Mouse (Mus musculus): ENCODE measurements around the gene Srrm4.

The Srrm4 gene

DNA sequence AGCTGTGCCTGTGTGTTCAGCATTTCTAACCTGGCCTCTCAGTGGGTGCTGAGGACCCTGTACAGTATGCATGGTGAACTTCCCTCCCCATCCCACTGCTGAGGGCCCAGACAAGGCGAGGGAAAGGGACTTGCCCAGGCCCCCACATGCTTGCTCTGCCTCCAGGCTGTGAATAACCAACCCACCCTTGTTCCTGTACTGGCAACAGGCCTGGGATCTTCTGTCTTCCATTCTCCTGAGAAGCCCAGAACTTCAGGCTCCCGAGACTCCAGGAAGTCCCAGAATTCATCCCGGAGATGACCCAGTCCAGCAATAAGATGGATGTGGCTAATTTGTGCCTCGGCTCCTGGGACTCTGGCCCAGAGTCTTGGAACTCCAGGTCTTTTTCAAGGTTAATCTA, 105.5 kb downstream of the Srrm4 start:
- DNase-seq: no peak

DNA sequence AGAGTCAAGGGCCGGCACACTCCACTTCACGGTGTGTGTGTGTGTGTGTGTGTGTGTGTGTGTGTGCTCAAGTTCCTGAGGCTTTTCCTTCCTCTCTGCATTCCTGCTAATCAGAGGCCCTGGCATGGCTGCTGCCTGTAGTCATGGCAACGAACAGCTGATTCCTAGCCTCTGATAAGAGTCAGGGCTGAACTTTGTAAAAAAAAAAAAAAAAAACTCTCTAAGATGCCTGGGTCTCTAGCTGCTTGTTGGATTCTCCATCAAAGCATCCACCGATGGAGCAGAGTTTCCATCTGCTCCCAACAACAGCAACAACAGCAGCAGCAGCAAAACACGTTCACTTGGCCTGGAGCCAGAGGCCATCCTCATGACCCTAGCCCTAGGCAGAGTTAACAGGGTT, 106.5 kb downstream of the Srrm4 start:
- no peak for DNase-seq

DNA sequence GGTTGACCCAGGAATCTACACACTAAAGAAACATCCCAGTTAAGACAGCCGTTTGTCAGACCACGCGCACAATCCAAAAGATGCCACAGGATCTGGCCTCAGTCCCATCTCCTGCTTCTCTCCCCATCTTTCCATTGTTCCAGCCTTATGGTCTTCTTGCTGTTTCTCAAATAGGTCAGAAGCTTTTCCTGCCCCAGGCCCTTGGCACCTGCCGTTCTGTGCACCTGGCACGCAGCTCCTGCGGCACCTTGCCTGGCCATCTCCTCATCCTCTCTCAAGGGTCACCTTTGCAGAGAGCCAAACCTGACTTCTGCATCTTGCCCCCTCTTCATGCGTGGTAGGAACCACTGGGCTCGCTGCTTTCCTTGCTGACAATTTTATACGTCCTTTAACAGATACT, 107.4 kb downstream of the Srrm4 start:
- DNase-seq: peak; percentile 54

DNA sequence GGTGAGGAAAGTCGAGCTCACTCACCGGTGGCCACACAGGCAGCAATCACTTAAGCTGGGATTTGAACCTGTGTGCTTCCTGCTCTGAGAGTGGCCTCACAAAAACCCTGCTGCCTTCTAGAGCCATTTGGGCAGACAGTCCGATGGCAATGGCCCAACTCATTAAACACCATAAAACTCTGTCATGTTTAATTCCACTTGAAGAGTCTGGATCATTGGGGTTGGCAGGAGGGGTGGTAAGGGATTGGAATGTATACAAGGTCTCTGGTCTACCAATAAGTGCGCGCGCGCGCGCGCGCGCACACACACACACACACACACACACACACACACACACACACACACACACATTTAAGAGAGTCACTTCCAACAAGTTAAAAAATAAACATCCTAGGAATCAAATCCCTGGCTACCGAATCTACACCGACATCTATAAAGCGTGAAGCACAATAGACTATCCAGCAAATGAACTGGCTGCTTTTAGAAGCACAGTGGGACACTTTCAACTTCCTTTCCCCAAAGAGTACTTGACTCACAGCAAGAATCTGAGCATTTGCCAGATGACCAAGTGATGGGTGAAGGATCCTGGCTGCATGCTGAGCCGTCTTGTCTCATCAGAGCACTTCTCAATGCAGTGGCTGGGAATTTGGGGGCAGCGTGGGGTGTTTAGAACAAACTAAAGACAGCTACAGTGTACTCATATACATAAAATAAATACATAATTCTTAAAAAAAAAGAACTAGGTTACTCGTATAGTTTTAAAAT, 112.8 kb downstream of the Srrm4 start:
- DNase-seq: no peak

DNA sequence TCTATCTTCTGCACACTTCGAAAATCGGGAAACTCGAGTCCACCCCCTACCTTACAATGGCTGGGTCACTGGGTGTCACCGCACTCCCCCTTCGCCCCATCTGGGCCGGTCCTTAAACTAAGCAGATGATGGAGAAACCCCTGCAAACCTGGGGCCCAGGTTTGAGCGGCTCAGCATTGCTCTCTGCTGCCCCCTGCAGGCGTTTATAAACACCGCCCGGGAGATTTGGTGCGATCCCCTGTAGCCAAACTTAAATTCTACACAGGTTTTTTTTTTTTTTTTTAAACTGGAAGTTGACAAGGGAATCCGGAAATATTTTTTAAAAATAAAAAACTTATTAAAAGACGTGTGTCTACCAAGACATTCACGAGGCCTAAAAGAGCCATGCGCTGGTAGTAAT, 115.6 kb downstream of the Srrm4 start:
- DNase-seq: no peak

DNA sequence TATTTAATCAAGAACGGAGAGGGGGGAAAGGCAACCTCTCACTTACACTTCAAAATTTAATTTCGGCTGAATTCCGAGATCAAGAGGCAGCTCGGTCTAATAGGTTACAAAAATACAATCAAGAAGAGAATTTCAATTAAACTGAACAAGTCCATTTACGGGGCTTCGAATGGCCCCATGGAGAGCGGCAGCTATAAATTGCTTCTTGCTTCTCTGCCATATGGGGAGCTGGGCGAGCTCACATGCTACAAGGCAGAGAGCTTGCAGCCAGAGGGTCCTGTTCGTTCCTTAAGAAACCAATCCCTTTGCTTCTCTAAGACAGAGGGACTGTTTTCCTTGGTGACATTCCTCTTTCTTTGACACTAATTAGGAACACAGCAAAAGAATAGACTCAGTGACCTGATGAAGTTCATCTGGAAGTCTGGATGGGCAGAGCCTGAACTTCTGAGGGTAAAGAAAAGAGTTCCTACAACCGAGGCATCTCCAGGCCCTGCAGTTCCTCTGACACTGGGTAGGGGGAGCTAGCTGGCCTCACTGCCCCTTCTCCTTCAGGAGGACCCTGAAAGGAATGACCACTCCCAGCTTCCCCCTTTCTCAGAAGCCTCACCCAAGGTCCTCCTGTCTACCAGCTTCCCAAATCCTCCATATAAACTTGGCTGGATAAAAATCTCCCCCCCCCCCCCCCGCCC, 130.1 kb downstream of the Srrm4 start:
- no peak for DNase-seq

DNA sequence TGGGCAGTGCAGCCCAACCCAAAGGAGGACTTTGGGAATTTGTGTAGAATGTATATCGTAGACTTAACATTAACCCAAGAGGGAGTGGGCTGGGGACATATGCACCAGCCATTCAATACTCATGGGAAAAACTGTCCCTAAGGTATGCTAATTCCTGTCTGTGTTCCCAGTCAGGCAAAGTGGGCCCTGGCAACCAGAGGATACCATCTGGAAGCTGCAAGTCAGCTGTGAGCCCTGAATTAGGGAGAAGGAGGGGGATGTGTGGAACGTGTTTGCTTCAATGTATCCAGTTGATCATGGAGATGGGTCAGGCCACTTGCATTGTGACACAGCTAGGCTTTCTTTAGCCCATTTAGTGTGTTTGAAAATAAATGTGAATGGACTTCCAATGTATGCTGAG, 131.6 kb downstream of the Srrm4 start:
- DNase-seq: no peak

DNA sequence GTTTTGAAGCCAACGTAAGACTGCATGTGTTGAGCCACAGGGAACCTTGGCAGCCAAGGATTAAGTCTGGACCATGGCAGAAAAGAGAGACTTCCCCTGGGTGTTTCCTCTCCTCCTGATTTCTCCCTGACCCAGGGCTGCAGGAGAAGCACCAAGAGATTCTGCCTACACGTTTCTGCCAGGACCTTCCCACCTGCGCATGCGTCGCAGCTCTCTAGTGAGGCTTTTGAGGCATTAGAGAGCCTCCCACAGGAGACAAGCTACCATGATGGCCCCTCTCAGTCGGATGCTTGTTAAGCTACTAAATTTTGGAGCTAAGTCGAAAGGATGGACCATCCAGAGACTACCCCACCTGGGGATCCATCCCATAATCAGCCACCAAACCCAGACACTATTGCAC, 133.8 kb downstream of the Srrm4 start:
- DNase-seq: no peak

DNA sequence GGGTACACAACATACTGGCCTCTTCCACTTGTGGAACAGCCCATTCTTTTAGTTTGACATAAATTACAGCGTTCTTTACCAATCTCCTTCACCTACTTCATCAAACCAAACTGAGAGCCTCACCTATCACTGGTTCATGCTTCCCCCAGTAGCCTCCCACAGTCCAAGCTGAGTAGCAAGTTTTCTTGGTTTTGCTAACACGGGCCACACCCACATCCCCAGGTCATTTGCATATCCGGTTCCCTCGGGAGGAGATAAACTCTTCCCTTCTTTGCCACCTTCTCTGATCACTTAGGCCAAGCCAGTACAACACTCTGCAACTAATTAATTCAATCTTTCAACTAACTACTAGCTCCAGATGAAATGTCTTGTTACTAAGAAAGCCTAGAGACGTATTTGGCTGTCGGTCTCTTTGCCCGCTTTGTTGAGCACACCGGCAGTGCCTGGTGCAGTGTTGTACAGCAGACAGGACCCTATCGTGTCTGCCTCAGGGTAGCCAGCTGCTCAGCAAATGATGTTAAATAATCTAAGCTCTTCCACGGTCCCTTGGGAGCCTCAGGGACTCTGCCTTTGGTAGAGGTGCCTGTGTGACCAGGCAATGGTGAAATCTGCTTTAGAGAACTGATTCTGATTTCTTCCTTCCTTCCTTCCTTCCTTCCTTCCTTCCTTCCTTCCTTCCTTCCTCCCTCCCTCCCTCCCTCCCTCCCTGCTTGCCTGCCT, 134.7 kb downstream of the Srrm4 start:
- DNase-seq: no peak

DNA sequence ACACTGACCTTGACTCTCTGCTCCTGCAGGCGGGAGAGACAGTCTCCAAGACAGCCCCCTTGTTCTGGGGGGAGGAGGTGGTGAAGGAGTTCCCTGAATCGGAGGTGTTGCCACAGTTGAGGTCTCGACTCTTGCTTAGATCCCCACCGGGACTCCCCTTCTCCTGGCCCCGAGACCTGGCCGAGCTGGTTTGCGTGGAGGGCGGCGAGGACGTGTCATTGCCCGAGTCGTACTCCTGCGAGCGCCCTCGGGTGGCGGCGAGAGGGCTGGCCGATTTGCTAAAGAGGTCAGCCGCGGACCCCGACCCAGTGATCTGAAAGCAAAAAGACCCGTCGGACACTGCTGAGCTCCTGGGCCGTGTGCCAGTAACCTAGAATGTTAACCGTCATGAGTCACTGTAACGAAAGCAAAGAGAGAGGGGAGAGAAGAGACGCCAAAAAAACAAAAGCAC, 138.2 kb downstream of the Srrm4 start:
- DNase-seq: peak; percentile 40

DNA sequence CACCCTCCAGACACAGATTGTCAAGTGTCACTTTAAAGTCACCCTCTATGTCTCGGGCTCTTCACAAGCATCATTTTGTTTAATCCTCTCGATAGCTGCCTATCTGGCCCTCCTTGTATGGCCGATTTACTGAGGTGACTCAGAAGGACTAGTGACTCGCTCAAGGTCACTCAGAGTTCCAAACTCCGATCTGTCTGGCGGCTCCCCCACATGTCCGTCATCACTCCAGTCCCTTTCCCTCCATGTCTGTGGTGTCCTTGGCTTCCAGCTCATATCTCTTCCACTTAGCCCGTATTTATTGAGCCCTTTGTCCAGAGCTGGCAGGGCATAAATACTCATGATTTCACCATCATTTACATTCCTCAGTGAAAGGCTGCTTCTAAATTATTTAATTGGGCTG, 140.7 kb downstream of the Srrm4 start:
- DNase-seq: no peak

DNA sequence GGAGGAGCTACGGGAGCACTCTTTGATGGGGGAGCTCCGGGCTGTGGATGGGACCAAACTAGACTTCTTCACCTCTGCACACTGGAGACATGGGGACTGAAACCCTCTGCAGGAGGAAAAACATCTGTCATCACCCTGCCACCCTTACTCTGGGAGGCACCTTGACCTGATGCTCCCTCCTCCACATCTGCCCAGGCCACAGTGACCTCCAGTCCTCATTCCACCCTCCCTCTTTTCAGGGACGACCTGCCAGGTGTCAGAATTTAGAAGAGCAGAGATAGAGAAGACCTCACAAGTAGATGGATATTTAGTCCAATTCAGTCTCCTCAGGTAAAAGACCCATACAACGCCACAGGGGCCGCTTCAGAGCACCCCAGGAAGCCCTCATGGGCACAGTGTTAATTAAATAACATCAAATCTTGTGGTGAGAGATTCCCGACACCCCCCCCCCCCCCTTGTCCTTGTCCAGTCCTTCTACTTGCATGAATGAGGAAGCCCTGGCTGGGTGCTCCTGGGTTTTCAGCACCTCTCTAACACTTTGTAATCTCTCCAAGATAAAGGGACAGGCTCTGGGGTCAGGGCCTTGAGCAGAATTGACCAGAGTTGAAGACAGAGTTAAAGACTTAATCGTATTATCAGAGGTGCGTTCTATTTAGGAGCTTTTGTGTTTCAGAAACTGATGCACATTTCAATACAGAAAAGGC, 141.9 kb downstream of the Srrm4 start:
- no peak for DNase-seq

DNA sequence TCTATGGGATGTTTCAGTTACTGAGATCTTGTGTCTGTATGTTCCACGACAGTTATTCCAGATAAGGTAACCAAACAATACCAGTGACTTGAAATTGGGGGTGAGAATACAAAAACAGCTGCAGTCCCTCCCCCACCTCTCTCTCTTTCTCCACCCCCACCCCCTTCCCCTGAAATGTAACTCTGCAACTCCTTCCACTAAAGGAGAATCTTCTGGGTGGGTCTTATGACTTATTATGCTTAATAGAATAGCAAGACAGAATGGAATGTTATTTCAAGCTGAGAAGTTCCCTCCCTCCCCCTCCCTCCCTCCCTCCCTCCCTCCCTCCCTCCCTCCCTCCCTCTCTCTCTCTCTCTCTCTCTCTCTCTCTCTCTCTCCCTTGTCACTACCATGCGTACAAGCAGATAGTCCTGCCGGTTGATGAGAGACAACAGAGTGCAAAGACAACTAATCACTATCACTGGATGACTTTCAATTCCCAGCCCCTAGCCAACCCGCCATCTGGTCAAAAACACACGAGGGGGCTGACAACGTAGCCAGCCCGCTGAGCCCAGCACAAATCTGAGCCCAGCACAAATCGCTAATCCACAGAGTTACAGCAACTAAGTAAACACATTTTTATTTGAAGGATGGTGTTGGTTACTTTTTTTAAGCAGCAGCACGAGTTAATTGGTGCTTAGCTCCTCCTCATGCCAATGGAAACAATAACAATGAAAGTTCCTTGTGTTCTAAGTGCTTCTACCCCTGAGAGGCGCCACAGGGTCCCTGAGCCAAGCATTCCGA, 143.0 kb downstream of the Srrm4 start:
- DNase-seq: no peak

DNA sequence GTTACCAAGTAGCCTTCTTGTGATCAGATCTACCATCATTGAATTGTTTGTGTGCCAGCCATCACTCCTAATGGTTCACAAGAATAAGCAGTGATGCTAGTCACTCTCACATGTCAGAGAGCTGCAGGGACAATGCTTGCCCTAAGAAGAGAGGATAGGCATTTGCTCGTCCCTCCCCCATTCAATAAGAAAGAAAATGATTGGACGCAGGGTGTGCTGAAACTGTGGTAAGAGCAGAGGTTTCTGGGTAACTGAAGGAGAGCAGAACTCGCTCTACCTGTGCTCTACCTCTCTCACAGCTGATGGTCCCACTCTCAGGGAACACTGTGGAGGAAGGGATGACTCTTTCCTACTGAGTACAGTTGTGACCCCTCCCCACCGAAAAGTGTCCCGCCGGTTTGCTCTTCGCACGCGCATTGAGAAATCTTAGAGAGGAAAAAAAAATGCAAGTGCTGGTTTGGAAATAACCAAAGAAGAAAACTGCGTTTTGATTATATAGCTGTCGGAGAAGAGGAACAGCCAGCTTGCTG, 143.7 kb downstream of the Srrm4 start:
- DNase-seq: no peak

DNA sequence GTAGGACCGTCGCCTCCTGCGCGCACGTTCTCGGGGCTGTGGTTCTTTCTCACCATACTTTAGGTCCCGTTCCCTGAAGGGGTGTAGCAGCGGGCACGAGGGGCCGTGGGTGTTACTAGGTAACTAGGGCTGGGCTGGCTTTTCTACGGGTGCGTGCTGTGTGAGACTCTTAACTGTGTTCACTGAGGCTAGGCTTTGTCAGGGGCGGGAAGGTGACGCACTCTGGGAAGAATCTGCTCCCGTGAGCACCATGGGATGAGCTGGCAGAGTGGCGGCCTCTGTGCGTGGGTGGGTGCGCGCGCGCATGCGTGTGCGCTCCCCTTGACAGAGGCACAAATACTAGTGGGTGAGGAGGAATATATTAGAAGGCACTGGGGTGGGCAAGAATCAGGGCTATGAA, 145.1 kb downstream of the Srrm4 start:
- DNase-seq: no peak

DNA sequence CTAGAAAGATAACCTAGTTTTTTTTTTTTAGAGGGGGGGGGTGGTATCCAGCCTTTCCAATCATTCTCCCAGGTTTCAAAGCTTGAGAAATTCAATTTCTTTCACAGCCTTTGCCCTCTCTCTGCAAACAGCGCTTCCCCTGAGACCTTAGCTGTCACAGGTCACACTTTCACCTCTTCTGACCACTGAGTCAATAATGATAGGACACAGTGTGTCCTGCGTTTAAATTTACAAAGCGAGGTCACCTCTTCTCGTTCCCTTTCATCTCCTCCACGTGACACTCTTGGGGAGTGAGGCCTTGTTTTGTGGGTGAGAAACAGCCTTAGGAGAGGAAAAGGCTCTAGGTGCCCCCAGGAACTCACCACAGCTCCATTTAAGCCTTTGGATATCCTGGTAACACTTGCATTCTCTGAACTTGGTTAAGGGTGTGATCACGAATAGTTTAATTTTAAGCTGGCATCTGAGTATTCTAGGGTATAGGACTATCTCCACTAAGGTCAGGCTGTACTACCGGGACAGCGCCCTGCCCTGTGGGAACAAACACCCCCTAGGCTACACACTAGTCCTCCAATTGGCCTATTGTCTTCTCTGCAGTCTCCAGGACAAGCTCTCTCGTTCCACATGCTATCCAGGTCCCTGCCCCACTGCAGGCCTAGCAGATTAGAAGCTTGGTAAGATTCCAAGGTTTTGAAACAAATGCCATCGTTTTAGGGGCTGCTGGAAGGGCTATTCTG, 145.8 kb downstream of the Srrm4 start:
- DNase-seq: no peak

DNA sequence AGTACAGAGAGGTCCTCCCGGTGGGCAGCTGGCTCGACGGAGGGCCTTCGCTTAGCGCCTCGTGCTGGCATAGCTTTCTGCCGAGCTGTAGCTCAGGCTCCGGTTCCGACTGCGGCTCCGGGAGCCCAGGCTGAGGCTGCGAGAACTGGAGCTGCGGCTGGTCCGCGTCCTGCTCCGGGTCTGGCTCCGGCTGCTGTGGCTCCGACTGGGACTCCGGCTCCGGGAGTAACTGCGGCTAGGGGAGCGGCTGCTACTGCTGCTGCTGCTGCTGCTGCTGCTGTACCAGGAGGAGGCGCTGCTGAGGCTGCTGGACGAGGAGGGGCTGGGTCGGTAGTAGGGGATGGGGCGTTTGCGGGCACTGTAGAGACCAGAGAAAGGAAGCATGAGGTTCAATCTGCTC, 147.1 kb downstream of the Srrm4 start:
- DNase-seq: peak; percentile 51

DNA sequence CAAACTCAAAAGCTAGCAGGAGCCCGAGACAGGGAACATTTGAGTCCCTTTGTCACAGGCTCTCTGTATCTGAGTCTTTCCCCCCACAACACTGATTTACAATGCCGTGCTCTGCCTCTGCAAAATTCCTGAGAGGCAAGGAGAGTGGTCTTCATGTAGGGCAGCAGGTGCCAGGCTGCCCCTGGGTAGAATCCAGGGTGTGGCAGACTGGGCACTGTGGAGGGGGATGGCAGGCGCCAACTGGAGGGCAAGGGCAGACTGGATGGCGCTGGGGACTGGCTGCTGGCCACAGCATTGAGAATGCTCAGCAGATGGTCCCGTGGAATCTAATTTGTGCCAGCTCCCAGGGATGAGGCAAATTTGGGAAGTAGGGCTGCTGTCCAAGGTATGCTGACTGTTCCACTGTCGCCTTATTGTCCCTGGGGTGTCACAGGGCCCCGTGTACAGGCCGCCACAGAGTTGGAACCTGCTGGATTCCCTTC, 148.1 kb downstream of the Srrm4 start:
- peak; percentile 94 for DNase-seq

DNA sequence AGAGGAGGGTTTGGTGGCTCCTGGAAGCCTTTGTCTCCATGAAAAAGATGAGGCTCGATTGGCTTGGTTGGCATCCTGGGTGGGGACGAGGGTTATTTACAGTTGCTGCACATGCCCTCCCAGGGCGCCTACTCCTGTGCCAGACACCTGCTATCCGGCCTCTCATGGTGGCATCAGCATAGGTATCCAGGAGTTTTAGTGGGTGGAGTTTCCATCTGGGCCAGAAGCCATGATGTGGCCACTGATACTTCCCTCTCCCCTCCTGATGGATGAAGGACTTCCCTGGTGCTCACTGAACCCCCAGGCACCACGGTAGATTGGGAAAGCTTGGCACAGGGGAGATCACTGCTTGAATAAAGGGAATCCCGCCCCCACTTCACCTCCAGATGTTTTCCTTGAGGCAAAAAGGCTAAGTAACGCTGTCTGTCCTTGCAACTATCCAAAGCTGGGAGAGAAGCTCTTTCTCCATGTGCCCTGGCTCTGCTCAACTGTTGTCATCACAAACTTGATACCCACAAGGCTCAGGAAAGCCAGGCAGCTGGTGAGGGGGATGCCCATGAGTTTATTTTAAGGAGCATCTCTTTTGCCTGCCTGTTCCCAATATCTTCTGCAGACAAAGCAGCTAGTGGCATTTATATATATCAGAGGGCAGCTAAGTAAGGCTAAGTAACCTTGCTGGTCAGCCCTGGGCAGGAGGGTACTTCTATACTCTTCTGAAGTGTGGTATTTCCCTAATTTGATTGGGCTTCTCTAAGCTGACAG, 148.7 kb downstream of the Srrm4 start:
- peak; percentile 31 for DNase-seq

DNA sequence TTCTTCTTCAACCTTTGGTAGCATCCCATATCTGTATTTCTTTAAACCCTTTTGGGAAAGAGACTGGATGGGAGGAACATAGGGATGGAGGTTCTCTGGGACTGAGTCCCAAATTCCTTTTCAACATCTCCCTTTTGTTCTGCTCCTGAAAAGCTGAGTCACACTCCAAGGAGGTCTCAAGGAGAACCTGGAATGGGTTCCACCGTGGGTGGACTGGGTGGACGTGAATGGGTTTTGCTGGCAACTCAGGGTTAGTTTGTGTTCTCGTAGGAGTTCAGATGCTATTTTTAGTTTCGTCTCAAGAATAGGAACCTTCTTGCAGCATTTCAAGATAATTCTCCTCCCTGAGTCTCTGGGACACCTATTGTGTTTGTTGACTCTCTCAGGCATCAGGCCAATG, 151.4 kb downstream of the Srrm4 start:
- no peak for DNase-seq

DNA sequence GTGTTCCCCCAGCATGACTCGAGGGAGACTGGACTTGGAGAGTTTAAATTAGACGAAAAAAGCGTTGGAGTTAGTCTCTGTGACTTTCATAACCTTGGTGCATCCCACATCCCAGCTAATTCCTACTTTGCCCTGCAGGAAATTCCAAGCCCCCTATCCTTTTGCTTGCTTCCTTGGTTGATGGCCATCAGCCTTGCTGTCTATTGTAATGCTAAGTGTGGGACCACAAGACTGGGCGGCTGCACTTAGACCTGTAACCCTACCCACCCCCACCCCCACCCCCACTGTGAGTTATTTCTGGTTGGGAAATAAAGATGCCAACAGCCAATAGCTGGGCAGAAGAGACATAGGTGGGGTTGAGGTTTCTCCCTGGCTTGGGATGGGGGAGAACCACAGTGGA, 153.3 kb downstream of the Srrm4 start:
- DNase-seq: no peak
